Mouse (Mus musculus) urinary bladder, postnatal 10 days (tissue): ENCODE data around the gene Gm49378.

Experiments used
- DNase-seq: peaks from one replicate; pipeline ENCODE4 v3.0.0; 2022; ENCODE audit warnings: low spot score

The Gm49378 gene

DNA sequence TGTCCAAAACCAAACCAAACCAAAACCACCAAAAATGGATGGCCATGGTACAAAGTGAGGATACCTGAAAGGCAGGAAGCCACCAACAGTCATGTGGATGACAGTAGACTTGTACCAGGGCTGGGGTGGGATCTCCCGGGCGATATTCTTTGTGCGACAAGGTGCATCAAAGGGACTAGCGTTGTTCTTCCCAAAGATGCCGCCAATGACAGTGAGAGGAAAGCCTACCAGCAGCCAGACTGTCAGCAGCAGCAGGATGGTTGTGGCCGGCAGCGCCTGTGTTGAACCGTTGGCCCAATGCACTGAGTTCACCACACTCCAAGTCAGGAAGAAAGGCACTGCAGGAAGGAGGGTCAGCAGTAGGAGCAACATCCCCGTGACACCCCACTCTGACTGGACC, at the start of gene Gm49378:
Gene Gm49378 (minus strand): TSS at position 101 of the 400 bp plus-strand sequence.
- DNase-seq, result no peak

DNA sequence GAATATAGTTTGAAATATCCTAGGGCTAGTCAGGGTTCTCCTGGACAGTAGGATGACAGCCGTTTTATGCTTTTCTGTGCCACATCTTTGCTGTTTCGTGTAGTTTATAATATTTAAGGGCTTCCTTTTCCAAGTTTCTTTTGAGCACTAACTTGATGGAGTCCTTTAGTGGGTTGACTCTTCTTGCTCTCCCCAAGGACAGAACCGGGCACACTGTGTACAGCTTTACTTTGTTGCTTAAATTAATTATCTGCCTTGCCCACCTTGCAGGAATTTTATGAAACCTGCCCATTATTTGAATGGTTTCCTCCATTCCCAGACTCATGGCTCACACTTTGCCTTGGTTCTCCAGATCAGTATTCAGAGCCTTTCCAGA, 44.4 kb upstream of the Gm49378 start:
- no peak for DNase-seq

DNA sequence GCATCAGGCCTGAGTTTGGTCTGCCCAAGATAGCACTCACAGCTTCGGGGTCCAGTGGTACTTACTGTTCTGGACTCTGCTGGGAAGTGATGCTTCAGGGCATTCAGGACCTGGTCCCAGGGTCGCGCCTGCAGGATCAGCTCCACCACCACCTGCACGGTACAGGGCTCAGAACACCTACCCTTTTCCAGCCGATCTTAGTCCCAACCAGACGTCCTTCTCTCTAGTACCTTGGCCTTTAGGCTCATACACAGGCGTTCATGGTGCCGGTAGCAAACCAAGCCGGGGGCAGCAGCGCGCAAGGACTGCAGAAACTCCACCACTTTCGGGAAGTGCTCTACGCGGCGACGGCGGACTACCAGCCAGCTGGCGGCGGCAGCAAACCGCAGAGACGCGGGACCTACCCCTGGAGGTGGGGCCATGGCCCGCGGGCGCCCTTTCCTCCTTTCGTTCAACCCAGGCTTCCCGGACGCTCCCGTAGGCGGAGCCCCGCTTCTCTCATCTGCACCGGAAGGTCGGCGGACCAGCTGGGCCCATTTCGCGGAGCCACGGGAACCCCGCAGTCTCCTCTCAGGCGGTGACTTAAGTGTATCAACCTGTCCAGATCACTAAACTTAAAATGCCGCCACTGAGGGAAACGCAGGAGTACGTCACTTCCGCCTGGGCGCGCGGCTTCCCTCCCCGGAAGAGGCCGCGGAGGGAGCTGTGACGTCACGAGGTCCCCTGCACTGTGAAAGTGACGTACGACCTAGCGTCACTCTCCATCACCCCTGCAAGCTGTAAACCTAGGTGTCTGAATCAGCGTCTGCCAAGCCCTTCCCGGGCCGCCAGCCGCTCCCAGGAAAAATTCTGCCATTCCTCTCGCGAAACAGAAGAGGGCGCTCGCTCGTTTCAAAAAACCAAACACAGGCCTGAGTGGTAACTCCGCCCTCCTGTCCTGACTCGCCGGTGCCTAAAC, 43.7 kb upstream of the Gm49378 start, which contains the start of gene Tinf2:
Gene Tinf2 (minus strand): TSS at position 661 of the 958 bp plus-strand sequence.
- DNase-seq, result peak; percentile 71

DNA sequence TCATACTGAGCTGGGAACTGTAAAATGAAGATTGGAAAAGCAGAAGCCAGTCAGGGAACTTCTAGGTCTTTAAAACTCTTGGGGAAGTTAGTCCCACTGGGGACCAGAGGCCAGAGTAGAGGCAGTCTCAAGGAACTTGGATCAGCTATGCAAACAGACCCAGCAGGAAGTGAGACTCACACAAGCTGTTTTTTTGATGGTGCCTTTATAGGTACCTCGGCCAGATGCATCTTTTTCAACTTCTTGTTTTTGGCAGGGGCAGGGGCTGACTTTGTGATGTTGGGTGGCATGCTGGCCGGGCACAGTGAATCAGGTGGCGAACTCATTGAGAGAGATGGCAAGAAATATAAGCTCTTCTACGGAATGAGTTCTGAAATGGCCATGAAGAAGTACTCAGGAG, 39.9 kb upstream of the Gm49378 start:
- DNase-seq, result no peak

DNA sequence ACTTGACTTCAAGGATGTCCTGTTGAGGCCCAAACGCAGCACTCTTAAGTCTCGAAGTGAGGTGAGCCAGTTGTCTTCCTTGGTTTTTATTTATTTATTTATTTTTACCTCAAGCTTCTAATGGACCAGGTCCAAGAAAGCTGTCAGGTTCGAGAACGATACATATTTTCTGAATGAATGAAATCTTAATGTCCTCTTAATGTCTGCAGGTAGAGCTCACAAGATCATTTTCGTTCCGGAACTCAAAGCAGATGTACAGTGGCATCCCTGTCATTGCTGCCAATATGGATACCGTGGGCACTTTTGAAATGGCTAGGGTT, 35.0 kb upstream of the Gm49378 start:
- DNase-seq, result no peak

DNA sequence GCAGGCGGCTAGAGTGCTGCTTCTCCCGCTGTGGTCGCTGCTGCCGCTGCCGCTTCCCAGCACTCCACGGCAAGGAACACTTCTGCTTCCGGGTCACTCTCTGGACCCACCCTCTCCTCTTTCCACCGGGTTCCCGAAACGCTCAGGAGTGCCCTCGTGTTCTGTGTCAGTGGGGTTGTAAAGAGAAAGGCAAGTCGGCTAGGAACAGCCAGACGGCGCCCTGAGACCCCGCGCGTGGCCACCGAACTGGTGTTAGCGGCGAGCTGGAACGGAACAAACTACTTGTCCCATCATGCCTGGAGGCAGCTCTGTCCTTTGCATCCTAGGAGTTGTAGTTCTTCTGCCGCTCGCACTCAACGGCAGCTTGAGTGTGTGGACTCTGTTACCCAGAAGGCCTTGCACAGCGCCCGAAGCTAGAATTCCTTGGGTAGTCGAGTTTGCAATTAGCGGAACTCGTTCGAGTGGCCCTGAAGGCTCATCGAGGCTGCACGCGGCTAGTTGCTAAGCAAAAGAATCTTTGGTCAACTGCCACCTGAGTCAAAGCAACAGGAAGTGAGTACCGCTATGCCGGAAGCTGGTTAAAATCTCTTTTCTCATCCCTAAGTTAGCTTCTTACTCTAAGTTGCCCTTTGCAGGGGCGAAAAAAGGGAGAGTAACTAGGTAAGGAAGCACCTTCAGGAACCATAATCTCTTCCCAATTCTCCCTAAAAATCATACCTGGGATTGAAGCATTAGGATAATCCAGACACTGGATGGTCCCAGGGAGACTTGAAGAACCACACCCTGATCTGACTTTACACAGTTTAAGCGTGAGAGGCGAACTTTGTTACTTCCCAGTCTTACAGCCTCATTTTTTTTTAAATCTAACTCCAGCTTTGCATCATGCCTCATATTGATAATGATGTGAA, 34.4 kb upstream of the Gm49378 start, which contains the start of the genes Gmpr2 and Nedd8:
Gene Gmpr2 (plus strand): TSS at position 109 of the 908 bp plus-strand sequence.
Gene Nedd8 (minus strand): TSS at position 292 of the 908 bp plus-strand sequence.
- peak; percentile 38 for DNase-seq

DNA sequence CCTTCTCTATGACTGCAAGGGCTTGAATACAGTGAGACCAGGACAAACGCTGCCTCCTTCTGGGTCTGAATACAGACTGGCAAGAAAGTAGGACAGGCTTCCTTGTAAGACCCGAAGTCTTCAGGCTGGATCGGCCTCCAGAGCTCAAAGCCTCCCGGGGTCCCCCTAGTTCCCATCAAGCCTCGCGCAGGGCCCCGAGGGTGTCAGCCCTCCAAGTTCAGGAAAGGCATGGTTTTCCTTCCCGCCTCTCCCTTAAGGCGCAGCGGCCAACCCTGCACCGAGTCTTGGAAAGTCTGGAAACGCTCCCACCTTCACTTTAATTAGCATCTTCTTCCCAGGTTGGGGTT, 33.8 kb upstream of the Gm49378 start:
- no peak for DNase-seq

DNA sequence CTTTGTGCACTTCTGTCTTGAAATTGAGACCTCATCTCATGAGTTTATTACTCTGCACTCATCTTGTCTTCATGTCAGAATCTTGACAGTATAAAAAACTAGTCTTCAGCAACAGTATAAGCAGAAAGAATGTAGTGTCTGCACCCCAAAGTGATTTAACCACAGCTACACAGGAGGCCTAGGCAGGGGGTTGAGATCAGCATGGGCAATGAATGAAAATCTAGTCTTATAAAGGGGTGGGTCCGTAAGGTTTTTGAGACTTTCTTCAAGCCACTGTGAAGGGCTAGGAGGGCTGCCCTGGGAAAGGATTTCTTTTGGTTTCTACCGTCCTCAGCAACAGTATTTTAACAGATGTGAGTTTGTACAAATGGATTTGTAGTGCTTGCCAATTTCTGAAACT, 22.9 kb upstream of the Gm49378 start:
- no peak for DNase-seq

DNA sequence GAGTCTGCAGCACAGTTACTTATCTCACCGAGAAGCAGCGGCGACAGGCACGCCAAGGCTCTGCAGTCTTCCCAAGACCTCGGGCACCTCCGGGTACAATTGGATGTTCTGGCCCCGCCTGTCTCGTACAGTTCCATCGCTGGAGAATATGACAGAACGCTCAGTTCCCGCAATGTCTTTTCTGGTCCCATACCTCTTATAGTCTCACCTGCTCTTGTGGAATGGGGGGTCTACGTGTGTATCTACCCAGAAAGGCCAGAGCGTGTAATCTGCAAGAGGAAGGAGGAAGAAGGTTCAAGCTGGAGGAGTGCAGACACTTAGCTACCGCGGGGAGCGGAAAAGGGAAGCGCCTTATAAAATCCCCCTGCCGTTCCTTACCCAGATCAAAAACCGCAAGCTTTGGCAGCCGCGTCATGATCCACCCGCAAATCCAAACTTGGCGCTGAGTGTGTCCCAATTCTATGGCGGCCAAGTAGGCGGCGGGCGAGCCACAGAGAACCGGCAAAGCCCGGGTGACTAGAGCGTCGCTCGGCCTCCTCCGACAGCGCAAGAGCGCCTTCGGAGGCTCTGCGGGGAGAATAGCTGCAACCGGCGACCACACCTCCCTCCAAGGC, 22.4 kb upstream of the Gm49378 start, which contains the start of gene Mdp1:
Gene Mdp1 (minus strand): TSS at position 549 of the 614 bp plus-strand sequence.
- no peak for DNase-seq

DNA sequence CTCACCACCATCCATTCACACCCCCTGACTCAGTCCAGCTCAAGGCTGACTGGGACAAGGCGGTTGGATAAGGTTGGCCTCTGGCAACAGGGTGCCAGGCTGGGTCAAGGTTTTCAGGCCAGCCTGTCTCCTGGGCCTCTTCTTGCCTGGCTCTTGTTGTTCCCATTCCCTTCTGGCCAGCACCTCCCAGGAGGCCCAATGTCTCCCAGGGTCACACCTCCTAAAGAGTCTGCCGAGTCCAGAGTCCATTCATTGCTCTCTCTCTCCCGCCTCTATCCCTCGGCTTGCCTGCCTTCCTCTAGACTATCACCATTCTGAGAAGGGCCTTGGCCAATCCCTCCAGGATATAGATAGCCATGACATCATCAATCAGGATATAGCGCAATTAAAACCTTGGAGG, 20.3 kb upstream of the Gm49378 start:
- DNase-seq, result no peak

DNA sequence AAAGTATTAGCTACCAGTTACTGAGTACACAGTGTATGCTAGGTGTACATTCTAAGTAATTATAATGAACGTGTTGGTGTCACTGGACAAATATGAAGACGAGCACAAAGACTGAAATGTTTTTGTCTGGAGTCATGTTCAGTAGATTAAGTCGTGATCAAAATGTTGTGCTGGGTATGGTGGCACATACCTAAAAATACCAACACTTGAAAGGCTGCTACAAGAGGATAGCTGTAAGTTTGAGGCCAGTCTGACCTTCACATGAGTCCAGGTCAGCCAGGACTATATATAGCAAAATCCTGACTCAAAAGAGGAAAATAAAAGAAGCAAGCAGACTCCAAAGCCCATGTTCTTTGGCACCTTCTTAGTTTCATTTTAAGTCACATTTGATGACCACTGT, 19.2 kb upstream of the Gm49378 start:
- DNase-seq, result no peak

DNA sequence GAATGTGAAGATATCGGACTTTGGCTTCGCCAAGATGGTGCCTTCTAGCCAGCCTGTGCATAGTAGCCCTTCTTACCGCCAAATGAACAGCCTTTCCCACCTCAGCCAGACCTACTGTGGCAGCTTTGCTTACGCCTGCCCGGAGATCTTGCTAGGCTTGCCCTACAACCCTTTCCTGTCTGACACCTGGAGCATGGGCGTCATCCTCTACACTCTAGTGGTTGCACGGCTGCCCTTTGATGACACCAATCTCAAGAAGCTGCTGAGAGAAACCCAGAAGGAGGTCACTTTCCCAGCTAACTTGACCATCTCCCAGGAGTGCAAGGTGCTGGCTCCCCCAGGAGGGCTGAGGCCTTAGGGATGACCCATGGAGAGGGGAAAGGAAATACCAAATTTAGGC, 13.8 kb upstream of the Gm49378 start:
- DNase-seq, result no peak

DNA sequence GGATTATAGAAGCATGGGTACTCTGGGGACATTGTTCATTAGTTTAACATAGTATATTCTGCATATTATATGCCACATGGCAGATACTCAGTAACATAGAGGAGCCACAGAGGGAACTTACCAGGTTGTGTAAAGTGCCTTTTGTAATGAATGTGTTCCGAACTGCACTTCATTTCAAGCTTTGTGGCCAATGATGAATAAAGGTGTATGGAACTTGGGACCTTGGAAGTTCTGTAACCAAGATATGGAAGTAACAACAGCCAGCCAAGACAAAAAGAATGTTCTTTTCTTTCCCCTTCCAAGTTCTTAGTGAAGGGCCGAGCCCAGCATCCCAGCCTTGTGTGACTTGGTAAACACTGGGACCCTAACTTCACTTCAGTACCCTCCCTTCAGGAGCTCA, 12.2 kb upstream of the Gm49378 start, which contains the start of gene Tssk4:
Gene Tssk4 (plus strand): TSS at position 301 of the 400 bp plus-strand sequence.
- DNase-seq, result no peak

DNA sequence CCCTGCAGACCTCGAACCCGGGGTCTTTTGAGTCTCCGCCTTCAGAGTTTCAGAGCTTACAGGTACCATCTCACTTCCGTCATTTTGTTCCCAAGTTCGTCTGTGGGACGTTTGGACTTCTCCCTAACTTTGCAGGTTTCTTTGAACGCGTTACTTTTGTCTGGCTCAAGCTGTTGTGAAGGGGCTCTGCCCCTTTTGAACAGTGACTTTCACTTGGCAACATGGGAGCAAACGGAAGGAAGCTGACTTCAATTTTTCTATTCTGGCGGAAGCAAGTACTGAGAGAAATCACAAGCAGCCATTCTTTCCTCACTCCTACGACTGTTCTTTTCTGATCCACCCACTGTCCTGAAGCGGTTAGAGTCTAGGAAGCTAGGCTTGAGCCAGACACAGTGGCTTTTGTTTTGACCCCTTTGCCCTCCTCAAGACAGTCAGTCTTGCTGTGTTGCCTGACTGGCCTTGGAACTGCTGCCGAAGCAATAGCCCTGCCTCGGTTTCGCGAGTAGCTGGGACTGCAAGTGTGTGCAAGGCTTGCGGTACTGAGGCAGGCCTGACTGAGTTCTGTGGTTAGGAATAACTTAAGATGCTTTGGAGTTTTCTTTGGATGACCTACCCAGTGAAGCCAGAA, 6.7 kb upstream of the Gm49378 start:
- DNase-seq, result no peak

DNA sequence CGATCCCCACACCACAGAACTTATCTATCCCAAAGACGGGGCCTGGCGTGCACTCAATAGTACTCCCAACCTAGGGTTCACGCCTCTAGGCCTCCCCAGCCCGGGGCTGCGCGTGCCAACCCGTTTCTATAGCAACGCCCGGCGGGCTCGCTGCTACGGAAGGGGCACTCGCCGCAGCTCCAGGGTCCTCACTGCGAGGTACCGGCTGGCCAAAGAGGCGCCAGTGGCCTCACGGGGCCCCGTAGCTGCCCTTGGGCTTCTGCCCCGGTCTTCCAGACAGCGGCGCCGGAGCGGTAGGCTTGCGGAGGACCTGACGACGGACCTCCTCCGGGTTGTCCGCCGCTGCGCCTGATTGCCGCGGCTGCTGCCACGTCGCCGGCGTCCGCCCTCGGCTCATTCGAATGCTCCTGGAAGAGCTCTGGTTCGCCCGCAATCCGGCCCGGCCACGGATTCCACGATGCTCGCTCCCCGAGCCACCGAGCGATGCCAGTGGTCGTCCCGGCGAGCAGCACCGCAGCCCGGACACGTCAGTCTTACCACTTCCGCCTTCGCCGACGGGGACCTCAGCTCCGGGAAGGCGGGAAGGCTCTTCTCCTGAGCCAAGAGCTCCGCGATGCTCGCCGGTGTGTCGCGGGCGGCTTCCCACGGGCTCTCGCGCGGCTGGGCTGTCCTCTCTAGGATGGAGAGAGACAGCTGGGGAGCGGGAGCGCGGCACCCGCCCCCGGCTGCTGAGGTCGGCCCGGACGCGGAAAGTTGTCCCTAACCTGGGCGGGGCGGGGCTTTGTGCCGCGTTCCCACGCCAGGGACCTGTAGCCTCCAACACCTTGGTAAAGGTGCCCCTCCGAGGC, 5.6 kb upstream of the Gm49378 start, which contains the start of gene Tm9sf1:
Gene Tm9sf1 (minus strand): TSS at position 747 of the 848 bp plus-strand sequence.
- DNase-seq, result peak; percentile 53

DNA sequence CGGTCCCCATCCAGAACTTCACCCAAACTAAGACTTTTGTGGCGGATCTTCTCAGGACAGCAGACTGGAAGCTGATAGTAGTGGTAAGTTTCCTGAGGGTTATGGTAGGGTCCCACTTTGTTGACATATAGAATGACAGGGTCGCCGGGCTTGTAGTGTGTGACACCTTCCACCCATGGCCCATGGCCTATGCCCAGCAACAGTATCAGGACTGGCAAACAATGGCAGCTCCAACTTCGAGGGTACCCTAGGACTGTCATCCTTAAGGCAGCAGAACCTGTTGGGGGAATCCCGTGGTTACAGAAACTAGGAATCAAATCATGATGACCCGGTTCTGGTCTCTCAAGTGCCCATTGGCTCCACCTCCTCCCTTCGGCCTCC, 5.0 kb upstream of the Gm49378 start:
- no peak for DNase-seq

DNA sequence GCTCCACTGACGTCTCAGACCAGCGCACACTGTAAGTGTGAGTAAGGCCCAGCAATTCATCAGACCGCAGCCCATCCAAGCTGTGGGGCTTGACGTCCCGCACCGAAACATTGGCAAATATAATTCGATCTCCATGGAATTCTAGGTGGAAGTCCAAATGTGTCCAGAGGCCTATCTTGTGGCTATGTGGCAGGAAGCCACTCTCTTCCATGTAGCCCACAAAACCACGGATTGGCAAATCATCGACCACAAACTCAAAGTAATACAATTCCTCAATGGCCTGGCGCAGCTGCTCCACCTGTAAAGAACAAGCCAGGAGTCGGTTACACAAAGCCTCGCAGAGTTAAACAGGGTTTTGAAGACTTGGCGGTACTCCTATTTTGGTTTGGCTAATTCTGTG, 3.6 kb upstream of the Gm49378 start:
- no peak for DNase-seq

DNA sequence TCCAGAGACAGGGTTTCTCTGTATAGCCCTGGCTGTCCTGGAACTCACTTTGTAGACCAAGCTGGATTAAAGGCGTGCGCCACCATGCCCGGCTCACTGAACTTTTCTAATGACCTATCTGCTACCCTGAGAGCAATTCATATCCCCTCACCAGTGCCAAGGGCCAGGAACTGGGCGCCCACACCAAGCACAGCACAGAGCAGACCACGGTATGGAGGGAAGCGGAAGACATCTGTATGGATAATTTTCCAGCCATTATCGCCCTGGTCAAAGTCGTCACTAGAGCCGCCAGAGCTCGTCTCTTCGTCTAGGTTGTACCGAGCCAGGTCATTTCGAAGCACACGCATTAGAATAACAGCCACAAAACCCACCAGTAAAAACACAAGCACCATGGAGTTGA, 3.1 kb upstream of the Gm49378 start:
- no peak for DNase-seq

DNA sequence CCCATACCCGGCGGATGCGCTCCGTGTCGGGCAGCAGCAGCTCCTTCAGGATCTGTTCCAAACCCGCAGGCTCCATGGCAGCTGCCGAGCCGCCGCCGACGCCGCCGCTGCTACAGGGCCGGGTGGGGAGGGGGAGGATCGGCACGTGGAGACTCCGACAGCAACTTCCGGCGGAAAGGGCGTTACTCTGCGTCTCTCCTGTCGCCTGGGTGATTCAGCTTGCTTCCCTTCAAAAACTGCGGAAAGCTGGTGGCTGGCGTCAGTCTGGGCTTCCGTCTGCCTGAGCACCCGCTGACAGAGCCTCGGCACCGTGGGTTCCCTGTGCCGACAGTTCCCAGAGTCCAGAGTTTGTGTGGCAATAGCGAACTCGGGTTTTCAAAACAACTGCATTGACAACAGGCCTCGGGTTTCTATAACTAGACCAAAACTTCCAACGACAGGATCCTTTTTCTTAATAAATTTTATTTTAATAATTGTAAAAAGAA, 2.1 kb downstream of the Gm49378 start, which contains the start of gene Ipo4:
Gene Ipo4 (minus strand): TSS at position 435 of the 485 bp plus-strand sequence.
- DNase-seq, result peak; percentile 47

DNA sequence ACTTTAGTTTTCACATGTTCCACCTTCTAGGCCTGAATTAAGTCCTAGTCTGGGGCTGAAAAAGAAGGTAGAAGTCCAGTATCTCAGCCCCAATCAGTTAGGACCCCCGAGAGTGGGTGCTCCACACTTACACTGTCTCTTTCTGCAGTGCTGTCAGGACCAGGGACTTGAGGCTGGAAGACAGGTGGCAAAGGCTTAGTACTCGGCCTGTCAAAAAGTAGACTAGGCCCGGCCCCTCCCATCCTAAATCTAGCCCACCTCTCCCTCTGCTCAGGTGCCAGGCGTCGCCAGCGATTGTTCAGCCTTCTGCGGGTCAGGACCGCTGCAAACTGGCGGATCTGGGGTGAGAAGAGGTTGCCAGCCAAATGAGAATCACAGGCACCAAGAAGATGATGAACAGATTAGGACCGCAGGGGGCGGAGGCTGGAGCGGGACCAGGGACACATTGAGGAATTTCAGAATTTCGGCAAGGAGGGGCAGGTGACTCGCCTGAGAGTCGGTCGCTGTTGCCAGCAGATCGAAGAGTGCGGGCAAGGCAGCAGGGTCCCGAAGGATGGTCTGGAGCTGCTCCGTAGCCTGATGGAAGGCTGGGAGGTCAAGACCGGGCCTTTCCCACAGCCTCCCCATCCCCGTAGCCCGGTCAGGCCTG, 2.7 kb downstream of the Gm49378 start:
- no peak for DNase-seq
